Mouse (Mus musculus): ENCODE measurements around the gene Apoc3. TPM values are rescaled to one million over a fixed set of nuclear protein-coding genes. Genes with fewer than 3 reads are reported as not detected.
A peak's percentile ranks its signal among the peaks of the same experiment; 100 is the strongest.

Gene Apoc3
- total RNA-seq (2021) = not detected
- long read RNA-seq = 0 reads

GRCm38 (mm10) chr9:46235596-46235648, at the start of gene Apoc3:
TSS of gene Apoc3 (minus strand) at chr9:46235636.
- no peak for DNase-seq (ENCODE audit: low spot score in 2 of 2)

DNA sequence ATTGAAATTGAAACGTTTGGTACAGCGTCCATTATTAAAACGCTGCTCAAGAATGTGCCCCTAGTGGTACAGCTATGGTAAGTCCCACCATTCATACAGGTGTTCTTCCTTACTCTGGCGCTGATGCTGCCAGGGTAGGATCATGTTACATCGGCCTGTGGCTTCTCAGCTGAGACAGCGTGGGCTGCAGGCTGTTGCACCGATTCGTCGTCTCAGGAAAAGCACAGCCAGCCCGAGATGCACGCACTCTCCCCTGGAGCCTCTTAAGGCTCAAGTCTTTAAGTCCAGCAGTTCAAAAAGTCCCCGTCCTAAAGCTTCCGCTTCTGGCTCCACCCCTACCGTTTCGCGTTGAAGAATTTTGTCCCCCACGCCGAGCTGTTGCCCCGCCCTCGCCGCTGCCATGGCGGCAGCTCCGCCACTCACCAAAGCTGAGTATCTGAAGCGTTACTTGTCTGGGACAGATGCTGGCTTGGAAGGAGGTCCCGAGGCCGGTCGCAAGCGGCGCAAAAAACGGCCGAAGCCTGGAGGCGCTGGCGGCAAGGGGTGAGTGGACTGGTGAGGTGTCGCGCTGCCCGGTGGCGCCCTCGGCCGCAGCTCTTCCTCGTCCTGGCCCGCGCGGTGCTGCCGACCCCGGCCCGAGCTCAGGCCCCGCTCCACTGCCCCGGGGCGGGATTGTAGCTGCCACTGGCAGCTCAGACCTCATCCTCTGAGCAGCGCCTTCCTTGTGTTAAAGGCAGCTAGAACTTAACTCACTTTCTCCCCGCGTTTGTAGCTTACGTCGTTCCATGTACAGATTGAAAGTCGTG, 47.4 kb upstream of the Apoc3 start, which contains the start of gene Bud13:
Gene Bud13, plus strand, starts transcription at position 378 of the 806 bp plus-strand sequence.
- peak; percentile 96 to 97 for DNase-seq (ENCODE audit: low spot score in 2 of 2)

- DNase-seq (ENCODE audit: low spot score in 2 of 2) = no peak
Measured at GRCm38 (mm10) chr9:46274494-46274893, 39.1 kb upstream of the Apoc3 start.

- DNase-seq (ENCODE audit: low spot score in 2 of 2) = peak; percentile 85 to 89
Measured at GRCm38 (mm10) chr9:46272677-46273454, 37.4 kb upstream of the Apoc3 start, which contains the start of gene Zpr1. TSS of gene Zpr1 (plus strand) at chr9:46273064.

GRCm38 (mm10) chr9:46272070-46272469, 36.6 kb upstream of the Apoc3 start:
- no peak for DNase-seq (ENCODE audit: low spot score in 2 of 2)

- no peak for DNase-seq (ENCODE audit: low spot score in 2 of 2)
Measured at GRCm38 (mm10) chr9:46270782-46271181, 35.3 kb upstream of the Apoc3 start.

DNA sequence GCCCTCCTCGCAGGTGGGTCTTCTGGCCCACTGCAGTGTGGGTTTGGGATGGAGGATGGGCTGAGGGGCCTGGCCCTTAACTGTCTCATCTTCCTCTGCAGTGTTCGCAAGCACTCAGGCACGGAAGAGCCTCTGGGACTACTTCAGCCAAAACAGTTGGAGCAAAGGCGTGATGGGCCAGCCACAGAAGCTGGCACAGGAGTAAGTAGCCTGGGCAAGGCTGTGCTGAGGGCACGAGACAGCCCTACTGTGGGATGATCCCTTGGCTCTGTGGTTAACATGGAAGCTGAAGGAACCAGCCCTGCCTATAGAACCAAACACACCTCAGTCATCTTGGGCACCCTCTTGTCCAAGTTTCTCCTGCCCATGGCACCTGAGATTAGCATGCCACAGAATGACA, 33.7 kb upstream of the Apoc3 start:
- no peak for DNase-seq (ENCODE audit: low spot score in 2 of 2)

DNA sequence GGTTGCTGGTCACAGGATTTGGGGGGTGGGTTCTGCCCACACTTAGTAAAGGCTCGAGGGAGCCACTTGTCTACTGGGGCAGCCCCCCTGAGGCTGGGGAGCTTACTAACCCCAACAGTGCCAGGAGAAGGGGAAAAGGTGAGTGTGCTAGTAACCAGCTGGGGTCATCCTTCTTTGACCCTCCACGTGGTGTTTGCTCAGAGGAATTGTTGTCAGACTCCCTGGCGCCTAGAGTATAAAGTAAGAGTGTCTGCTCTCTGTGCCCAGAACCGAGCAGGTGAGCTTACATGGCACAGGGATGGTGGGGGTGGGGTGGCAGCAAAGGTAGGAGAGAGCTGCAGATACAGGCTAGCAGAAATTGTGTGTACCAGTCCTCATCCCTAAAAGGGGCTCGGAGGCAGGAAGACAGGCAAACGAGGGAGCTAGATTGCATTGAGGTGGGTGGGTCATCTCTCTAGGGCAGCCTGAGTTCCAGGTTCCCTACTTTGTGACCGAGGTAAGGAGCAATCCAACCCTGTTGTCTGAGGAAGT, 33.0 kb upstream of the Apoc3 start, which contains the start of gene Apoa5:
Gene Apoa5, plus strand, starts transcription at position 291 of the 531 bp plus-strand sequence.
- DNase-seq (ENCODE audit: low spot score in 2 of 2) = no peak

- DNase-seq (ENCODE audit: low spot score in 2 of 2) = no peak
Measured at GRCm38 (mm10) chr9:46261131-46261530, 25.7 kb upstream of the Apoc3 start.

DNA sequence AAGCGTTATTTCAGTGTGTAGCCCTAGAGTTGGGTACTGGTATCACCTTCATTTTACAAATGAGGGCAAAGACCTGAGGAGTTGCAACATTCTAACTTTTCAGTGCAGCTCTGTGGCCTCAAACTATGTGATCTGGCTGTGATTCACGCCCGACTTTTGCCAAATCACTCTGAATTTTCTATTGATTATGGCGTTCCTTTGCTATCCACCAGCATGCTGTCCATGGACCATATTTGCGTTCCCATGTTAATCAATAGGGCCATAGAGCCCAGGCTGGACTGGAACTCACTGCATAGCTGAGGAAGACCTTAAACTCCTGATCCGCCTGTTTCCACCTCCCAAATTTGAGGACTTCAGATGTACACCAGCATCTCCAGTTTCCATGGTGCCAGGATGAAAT, 23.7 kb upstream of the Apoc3 start:
- DNase-seq (ENCODE audit: low spot score in 2 of 2) = no peak

DNA sequence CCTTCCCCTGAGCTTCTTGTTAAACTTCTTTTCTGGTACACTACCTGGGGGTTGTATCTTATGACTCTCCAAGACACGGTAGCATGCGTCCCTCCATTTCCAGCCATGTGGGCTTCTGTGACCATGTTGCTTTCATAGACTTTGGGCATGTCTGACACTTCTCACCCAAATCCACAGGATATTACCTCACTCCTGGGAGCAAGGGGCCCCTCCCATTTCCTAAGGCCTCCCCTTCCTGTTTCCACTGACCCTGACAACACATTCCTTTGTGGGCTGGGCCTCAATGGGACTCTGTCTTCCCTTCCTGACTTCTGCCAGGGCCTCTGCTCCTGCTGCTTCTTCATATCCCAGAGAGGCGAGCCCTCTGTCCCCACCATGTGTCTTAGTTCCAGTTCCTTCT, 22.1 kb upstream of the Apoc3 start:
- DNase-seq (ENCODE audit: low spot score in 2 of 2) = no peak

DNA sequence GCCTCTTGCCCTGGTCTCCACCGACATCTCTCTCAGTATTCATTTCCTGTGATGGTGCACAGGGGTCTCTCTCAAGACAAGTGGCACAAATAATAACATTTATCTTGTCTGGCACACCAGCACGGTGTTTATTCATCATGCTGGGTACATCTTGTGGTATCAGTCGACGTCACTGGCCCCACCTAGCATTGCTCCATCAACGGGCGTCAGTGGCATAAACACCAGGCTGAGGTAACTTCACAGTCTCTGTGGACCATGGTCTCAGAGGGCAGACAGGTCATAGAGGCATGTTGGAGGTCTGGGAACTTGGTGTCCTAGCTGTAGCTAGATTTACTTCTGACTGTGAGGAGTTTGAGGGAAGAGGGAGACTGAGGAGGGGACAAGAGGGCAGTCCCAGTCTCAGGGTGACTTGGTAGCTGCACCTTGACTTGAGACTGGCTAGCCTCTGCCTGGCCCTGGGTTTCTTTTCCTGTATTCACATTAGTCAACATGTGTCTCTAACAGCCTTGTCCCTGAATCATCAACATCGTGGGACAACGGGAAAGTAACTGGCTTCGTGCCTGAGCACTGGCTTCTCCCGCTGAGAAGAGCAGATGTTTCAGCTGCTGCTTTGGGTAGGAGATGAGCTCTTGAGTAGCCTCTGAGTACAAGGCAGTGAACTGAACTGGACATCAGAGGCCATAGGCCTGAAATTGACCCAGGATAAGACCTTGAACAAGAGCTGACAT, 21.4 kb upstream of the Apoc3 start:
- DNase-seq (ENCODE audit: low spot score in 2 of 2) = no peak

DNA sequence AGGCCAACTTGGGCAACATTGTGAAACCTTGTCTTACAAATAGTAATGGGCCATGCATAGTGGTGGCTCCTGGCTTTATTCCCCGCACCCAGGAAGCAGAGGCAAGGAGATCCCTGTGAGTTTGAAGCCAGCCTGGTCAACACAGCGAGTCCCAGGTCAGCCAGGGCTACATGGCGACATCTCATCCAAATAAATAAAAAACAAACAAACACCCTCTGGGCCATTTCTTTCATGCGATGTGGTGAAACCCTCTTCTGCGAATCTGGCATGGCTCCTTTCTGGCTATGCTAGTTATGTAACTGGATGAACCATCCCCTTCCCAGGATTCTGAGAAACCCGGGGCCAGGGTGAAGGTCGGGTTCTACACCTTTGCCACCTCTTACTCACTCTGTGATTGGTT, 20.7 kb upstream of the Apoc3 start:
- no peak for DNase-seq (ENCODE audit: low spot score in 2 of 2)

DNA sequence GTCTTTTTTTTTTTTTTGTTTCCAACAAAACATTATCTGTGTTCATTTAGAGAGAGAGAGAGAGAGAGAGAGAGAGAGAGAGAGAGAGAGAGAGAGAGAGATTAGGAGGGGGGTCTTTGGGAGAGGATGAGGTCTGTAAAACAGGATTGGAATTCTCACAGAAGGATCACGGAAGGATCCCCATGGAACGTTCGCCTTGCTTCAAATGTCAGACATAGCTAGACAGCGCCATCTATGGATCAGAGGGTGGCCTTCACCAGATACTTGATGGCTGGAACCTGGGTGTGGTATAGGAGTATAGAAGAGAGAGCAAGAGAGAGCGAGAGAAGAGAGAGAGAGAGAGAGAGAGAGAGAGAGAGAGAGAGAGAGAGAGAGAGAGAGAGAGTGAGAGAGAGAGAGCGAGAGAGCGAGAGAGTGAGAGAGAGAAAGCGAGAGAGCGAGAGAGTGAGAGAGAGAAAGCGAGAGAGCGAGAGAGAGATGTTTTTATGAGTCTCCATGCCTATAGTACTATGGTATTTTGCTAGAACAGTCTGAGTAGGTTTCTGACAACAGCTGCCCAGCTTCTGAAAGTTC, 11.4 kb upstream of the Apoc3 start:
- peak; percentile 70 to 79 for DNase-seq (ENCODE audit: low spot score in 2 of 2)

- no peak for DNase-seq (ENCODE audit: low spot score in 2 of 2)
Measured at GRCm38 (mm10) chr9:46243584-46243983, 8.1 kb upstream of the Apoc3 start.

DNA sequence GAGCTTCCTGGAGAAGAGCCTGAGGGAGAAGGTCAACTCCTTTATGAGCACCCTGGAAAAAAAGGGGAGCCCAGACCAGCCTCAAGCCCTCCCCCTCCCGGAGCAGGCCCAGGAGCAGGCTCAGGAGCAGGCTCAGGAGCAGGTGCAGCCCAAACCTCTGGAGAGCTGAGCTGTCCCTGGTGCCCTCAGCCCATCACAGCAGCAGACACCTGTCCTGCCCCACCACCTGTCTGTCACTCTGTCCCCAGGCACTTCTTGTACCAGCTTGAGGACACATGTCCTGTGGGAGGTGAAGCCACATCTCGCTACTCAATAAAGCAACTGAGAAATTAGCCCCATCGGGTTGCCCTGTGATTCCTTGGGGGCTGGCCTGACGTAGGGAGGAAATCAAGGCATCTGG, 7.7 kb upstream of the Apoc3 start:
- DNase-seq (ENCODE audit: low spot score in 2 of 2) = no peak

- no peak for DNase-seq (ENCODE audit: low spot score in 2 of 2)
Measured at GRCm38 (mm10) chr9:46241818-46242217, 6.4 kb upstream of the Apoc3 start.

- DNase-seq (ENCODE audit: low spot score in 2 of 2) = no peak
Measured at GRCm38 (mm10) chr9:46240526-46241153, 5.2 kb upstream of the Apoc3 start, which contains the start of gene Apoa4. TSS of gene Apoa4 (plus strand) at chr9:46240696.

DNA sequence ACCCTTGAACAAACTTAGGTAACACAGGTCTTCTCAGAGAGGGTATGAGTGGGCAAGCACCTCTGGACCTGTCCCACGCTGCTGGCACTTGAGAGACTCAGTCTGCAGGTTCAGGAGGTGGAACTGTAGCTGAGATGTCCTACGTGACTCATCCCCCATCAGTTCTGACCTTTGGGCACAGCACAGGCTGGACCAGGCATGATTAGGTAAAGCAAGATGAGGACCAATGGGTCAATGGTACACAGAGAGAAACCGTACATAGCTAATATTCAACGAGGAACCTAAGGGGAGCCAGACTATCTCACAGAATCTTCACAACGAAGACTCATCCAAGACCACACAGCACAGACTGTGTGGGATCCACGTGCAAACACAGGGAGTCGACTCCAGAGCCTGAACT, 3.4 kb upstream of the Apoc3 start:
- DNase-seq (ENCODE audit: low spot score in 2 of 2) = no peak

DNA sequence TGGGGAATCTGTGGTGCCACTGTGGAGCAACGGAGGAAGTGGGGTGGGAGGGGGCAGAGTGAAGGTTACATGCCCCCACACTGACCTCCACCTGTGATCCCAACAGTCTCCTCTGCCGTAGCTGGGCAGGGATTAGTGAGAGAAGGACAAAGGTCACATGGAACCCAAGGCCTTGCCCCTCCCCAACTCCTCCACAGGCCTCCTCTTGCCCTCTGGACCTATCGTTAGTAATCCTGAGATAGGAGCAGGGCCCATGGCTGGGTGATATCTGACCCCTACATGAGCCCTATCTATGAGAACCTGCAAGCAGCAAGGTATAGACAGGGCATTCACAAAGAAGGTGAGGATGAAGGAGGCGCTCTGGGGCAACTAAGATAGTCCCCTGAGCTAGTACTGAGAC, 213 bp upstream of the Apoc3 start:
- DNase-seq (ENCODE audit: low spot score in 2 of 2) = no peak

DNA sequence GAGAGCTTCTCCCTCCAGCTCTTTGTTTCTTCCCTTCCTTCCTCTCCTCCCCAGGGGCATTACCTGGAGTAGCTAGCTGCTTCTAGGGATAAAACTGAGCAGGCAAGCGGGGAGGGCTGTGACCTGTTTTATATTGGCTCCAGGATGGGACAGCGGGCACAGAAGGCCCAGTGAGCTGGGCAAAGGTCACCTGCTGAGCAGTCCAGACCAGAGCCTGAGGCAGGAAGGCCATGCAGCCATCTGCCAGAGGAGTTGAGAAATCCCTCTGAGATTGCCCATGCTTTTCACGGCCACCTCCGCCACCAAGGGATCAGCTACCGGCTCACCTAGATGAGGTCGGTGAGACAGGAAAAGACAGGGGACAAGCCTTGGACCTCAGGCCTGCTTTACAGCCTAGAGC, 240 bp downstream of the Apoc3 start:
- no peak for DNase-seq (ENCODE audit: low spot score in 2 of 2)
